Mouse (Mus musculus): ENCODE measurements around the gene Nif3l1. TPM values are rescaled to one million over a fixed set of nuclear protein-coding genes. Genes with fewer than 3 reads are reported as not detected.

The Nif3l1 gene
- total and polyA plus RNA-seq, 3 experiments, result 34.5 to 107 (median 39.6) TPM

GRCm38 (mm10) chr1:58497678-58498077 lies 52.7 kb downstream of the Nif3l1 start:
- DNase-seq (ENCODE audit: extremely low read depth), result no peak
- Histone ChIP-seq H3K36me3 (replicated peaks in 1 of 2; ENCODE audit: control insufficient read depth in 1 of 2, insufficient read depth in 1 of 2, low read length in 1 of 2) (peaks cover 41 to 77% of the 10 kb centered on the region in 2 experiments), H3K4me1 (ENCODE audit: control insufficient read depth in 1 of 2, insufficient read depth in 2 of 2) (peaks cover 0 to 10% of the 10 kb centered on the region in 2 experiments; a peak in 2 of 4 replicates), H3K9me3 (replicated peaks; ENCODE audit: low read length) (no peaks in the 10 kb centered on the region), H3K27me3 (replicated peaks) (no peaks in the 10 kb centered on the region), H3K4me3 (replicated peaks in 1 of 3; ENCODE audit: low read depth in 2 of 3, low read length in 2 of 3, poor library complexity in 1 of 3) (no peak overlapping the region), H3K4me2 (ENCODE audit: insufficient read depth, low read depth, poor library complexity, severe bottlenecking) (no peak overlapping the region), H3K9ac (ENCODE audit: insufficient read depth, low read depth) (no peak overlapping the region), H3K79me2 (replicated peaks; ENCODE audit: control insufficient read depth, extremely low read depth, insufficient read depth, poor library complexity, severe bottlenecking) (peaks cover 14% of the 10 kb centered on the region), H3K27ac (ENCODE audit: insufficient read depth, low read depth) (no peak overlapping the region)
- dilution Hi-C loops (cut with MboI; ENCODE audit: extremely low pct_ligation_motif_present, extremely low pct_unique_long_range_greater_than_20kb, low sequenced_read_pairs), result no loop called here
- TF ChIP-seq HCFC1 (IDR thresholded peaks at IDR 0.05; ENCODE audit: low read depth, low read length) (no peak), TCF12 (IDR thresholded peaks at IDR 0.05; ENCODE audit: low read depth, low read length) (no peak), MXI1 (IDR thresholded peaks at IDR 0.05; ENCODE audit: low read depth, low read length) (no peak), SMC3 (IDR thresholded peaks at IDR 0.05; ENCODE audit: low read depth, low read length) (no peak), MEF2A (IDR thresholded peaks at IDR 0.05; ENCODE audit: borderline replicate concordance, low read depth, low read length) (no peak), NRF1 (IDR thresholded peaks at IDR 0.05; ENCODE audit: low read depth, low read length) (no peak), NELFE (IDR thresholded peaks at IDR 0.05; ENCODE audit: low read depth, low read length) (no peak), ZMIZ1 (IDR thresholded peaks at IDR 0.05; ENCODE audit: low read depth, low read length) (no peak), IRF4 (IDR thresholded peaks at IDR 0.05; ENCODE audit: low read depth, low read length) (no peak), RCOR1 (conservative IDR thresholded peaks at IDR 0.05; ENCODE audit: low read depth, low read length) (no peak), MAFK (IDR thresholded peaks at IDR 0.05; ENCODE audit: insufficient replicate concordance, low read length) (no peak), MAX (IDR thresholded peaks at IDR 0.05; ENCODE audit: low read length) (no peak), ZC3H11A (IDR thresholded peaks at IDR 0.05; ENCODE audit: low read depth, low read length) (no peak)
- in situ Hi-C loops (cut with MboI; ENCODE audit: low pct_ligation_motif_present, low pct_unique_long_range_greater_than_20kb, low sequenced_read_pairs), result loop anchor here (25.0 kb wide), 1 partner anchor 190 kb away; the partner anchor contains the start of gene Als2cr12

- dilution Hi-C loops (cut with MboI; ENCODE audit: extremely low pct_ligation_motif_present, extremely low pct_unique_long_range_greater_than_20kb, low sequenced_read_pairs) (no loop called here), in situ Hi-C loops (cut with MboI; ENCODE audit: low pct_ligation_motif_present, low pct_unique_long_range_greater_than_20kb, low sequenced_read_pairs) (loop anchor here (25.0 kb wide), 1 partner anchor 189 kb away; the partner anchor contains the start of gene Als2cr12)
- peaks cover 0 to 17% of the 10 kb centered on the region in 2 experiments; a peak in 3 of 4 replicates for H3K4me1 ChIP-seq (ENCODE audit: control insufficient read depth in 1 of 2, insufficient read depth in 2 of 2)
- H3K9me3 ChIP-seq (replicated peaks; ENCODE audit: low read length), result no peaks in the 10 kb centered on the region
- no peak overlapping the region for H3K27ac ChIP-seq (ENCODE audit: insufficient read depth, low read depth)
- no peak for TF ChIP-seq UBTF (IDR thresholded peaks at IDR 0.05; ENCODE audit: low read depth, low read length)
- peak in 1 of 2 experiments; percentile 31; a peak in 1 of 4 replicates for TF ChIP-seq CTCF (conservative IDR thresholded peaks at IDR 0.05 in 1 of 2, IDR thresholded peaks at IDR 0.05 in 1 of 2; ENCODE audit: low read depth in 2 of 2, low read length in 2 of 2)
- TF ChIP-seq SIN3A (IDR thresholded peaks at IDR 0.05; ENCODE audit: low read length), result no peak
- TF ChIP-seq GABPA (IDR thresholded peaks at IDR 0.05; ENCODE audit: insufficient replicate concordance, low read depth, low read length), result no peak
- H3K36me3 ChIP-seq (replicated peaks in 1 of 2; ENCODE audit: control insufficient read depth in 1 of 2, insufficient read depth in 1 of 2, low read length in 1 of 2), result peaks cover 36 to 67% of the 10 kb centered on the region in 2 experiments
- H3K9ac ChIP-seq (ENCODE audit: insufficient read depth, low read depth), result no peak overlapping the region
- no peaks in the 10 kb centered on the region for H3K27me3 ChIP-seq (replicated peaks)
- DNase-seq (ENCODE audit: extremely low read depth), result peak; percentile 6
- H3K79me2 ChIP-seq (replicated peaks; ENCODE audit: control insufficient read depth, extremely low read depth, insufficient read depth, poor library complexity, severe bottlenecking), result peaks cover 25% of the 10 kb centered on the region
- H3K4me3 ChIP-seq (replicated peaks in 1 of 3; ENCODE audit: low read depth in 2 of 3, low read length in 2 of 3, poor library complexity in 1 of 3), result no peak overlapping the region
- no peak overlapping the region for H3K4me2 ChIP-seq (ENCODE audit: insufficient read depth, low read depth, poor library complexity, severe bottlenecking)
These were observed 53.8 kb downstream of the Nif3l1 start for GRCm38 (mm10) chr1:58498758-58499157.
